Mouse (Mus musculus) hindbrain, embryonic 15.5 days (tissue): ENCODE results near the gene Gm14393. TPM values are rescaled to one million over a fixed set of nuclear protein-coding genes. Genes with fewer than 3 reads are reported as not detected.
"Not testable (repeated sequence)": the region's sequence is repeated elsewhere in the genome, so short reads cannot be mapped to it uniquely, and the experiment has no call there.

Source experiments
- ATAC-seq: fragments of 200-750 bp; cut with Nextera tagmentation; 2 replicates; pipeline ENCODE4 v1.8.0; 2017; ENCODE audit warnings: low read depth, moderate number of reproducible peaks, moderate TSS enrichment; ENCODE audit not compliant: low FRiP score
- H3K27ac ChIP-seq: fragments of 300-500 bp; sonication (generic); replicated peaks from 2 replicates; pipeline ENCODE4 v1.5.1; 2015; ENCODE audit warnings: mild to moderate bottlenecking, inconsistent platforms
- H3K27me3 ChIP-seq: fragments of 300-500 bp; sonication (generic); 2 replicates; pipeline ENCODE4 v1.6.1; 2015; ENCODE audit warnings: control low read depth, inconsistent platforms
- H3K36me3 ChIP-seq: fragments of 300-500 bp; sonication (generic); 2 replicates; pipeline ENCODE4 v1.6.1; 2015; ENCODE audit warnings: control low read depth, inconsistent platforms
- H3K4me1 ChIP-seq: fragments of 300-500 bp; sonication (generic); replicated peaks from 2 replicates; pipeline ENCODE4 v1.6.1; 2015; ENCODE audit warnings: control low read depth, inconsistent platforms
- H3K4me2 ChIP-seq: fragments of 300-500 bp; sonication (generic); 2 replicates; pipeline ENCODE4 v1.6.1; 2015; ENCODE audit warnings: moderate library complexity, mild to moderate bottlenecking, inconsistent platforms
- H3K4me3 ChIP-seq: fragments of 300-500 bp; sonication (generic); 2 replicates; pipeline ENCODE4 v1.5.1; 2015; ENCODE audit warnings: mild to moderate bottlenecking, inconsistent platforms
- H3K9ac ChIP-seq: fragments of 300-500 bp; sonication (generic); 2 replicates; pipeline ENCODE4 v1.6.1; 2015; ENCODE audit warnings: inconsistent platforms
- H3K9me3 ChIP-seq: fragments of 300-500 bp; sonication (generic); 2 replicates; pipeline ENCODE4 v1.6.1; 2016; ENCODE audit warnings: control low read depth, inconsistent platforms
- WGBS: fragments of 180-500 bp; shearing (Covaris S2); methylation state at CpG from one replicate; pipeline ENCODE4 v1.1.7; 2015; 5-methylcytosine and 5-hydroxymethylcytosine counted together
- polyA plus RNA-seq: library from polyadenylated mRNA; unstranded; fragments of >200 nt; fragmentation: Nextera tagmentation; extraction: Ambion mirVana; gene quantifications from 2 replicates; pipeline ENCODE4 v1.2.1, GENCODE M21; 2015

The Gm14393 gene
- polyA plus RNA-seq: not detected in 2 replicates

DNA sequence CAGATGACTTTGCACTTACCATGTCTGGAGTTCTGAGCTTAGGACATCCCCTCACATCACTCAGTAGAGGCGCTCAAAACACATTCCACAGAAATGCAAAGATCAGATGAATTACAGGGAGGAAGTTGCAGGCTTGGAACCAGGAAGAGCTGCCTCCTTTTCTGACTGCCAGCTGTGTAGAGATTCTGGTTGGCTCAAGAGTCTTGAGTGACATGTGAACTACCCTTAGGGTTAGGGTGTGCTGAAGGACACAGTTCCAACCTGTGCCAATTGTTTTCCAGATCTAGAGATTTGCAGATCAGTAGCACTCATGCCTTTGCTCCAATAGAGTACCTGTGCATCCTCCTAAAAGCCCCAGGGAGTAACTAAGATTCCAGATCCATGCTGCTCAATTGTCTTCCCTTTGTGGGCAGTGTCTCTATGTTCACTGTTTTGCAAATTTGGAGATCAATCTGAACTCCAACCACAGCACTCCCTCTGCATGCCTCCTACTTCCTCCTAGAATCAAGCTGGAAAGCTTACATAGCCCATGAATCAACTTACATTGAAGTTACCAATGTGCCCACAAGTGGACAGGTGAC is at the start of gene Gm14393:
TSS of gene Gm14393 (minus strand) at position 101 of the 581 bp plus-strand sequence.
- not testable (repeated sequence) for ATAC-seq, H3K36me3 ChIP-seq, H3K4me3 ChIP-seq, H3K27me3 ChIP-seq, H3K9ac ChIP-seq, H3K9me3 ChIP-seq, H3K4me2 ChIP-seq, H3K27ac ChIP-seq, H3K4me1 ChIP-seq
- WGBS: 87% methylated on average over 1 of the region's 1 CpGs

- not testable (repeated sequence) for ATAC-seq
These were observed 23.3 kb downstream of the Gm14393 start for GRCm38 (mm10) chr2:175044268-175044667.

More at GRCm38 (mm10) chr2:175044268-175044667, 23.3 kb downstream of the Gm14393 start:
- not testable (repeated sequence) for H3K4me2 ChIP-seq, H3K4me1 ChIP-seq, H3K36me3 ChIP-seq, H3K4me3 ChIP-seq, H3K9me3 ChIP-seq, H3K27ac ChIP-seq, H3K27me3 ChIP-seq, H3K9ac ChIP-seq
- WGBS: 96% methylated on average over 27 of the region's 27 CpGs

Other genes with a start within 250 kb of the Gm14393 start
- gene Gm14444, start 57.5 kb downstream of the Gm14393 start, polyA plus RNA-seq: not detected in 2 replicates
- 5.5 and 6.8 TPM in 2 replicates for gene Gm14399, start 74.2 kb upstream of the Gm14393 start, polyA plus RNA-seq
- gene Gm14443, start 108.1 kb upstream of the Gm14393 start, polyA plus RNA-seq: 1.2 and 1.4 TPM in 2 replicates
- 11.0 and 12.4 TPM in 2 replicates for gene Gm14391, start 139.1 kb upstream of the Gm14393 start, polyA plus RNA-seq
- gene Gm14440, start 207.3 kb upstream of the Gm14393 start, polyA plus RNA-seq: 2.1 and 2.4 TPM in 2 replicates